Mouse (Mus musculus): ENCODE results near the gene Slc28a2. TPM values are rescaled to one million over a fixed set of nuclear protein-coding genes. Genes with fewer than 3 reads are reported as not detected.
"Not testable (repeated sequence)": the region's sequence is repeated elsewhere in the genome, so short reads cannot be mapped to it uniquely, and the experiment has no call there.

Gene Slc28a2
- polyA plus RNA-seq (2015; fragmentation: Nextera tagmentation; extraction: Ambion mirVana): 1.4 and 1.6 TPM in 2 replicates

DNA sequence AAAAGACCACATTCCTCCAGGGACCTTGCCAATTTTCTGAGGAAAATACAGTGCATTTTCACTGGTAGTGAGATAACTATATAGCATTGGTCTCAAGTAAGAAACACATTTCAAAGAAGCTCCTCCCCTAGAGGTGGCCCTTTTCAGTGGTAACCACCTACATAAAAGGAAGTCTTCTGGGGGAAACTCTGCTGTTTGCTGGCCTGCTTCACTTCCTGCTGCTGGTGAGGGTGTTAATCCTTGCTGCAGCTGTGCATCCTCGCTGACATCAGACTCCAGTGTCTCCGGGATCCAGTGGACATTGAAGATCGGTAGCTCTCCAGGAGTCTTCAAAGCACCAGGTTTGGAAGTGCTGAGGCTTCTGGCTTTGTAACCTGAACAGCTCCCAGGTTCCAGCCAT lies at the start of gene Slc28a2:
TSS of gene Slc28a2 (plus strand) at position 278 of the 400 bp plus-strand sequence.
- H3K9ac ChIP-seq; ATAC-seq (replicated peaks; ENCODE audit: insufficient number of reproducible peaks, insufficient read depth, low FRiP score, low read depth); H3K36me3 ChIP-seq; H3K4me2 ChIP-seq; H3K9me3 ChIP-seq (replicated peaks); H3K27me3 ChIP-seq; H3K4me3 ChIP-seq; H3K4me1 ChIP-seq (replicated peaks); H3K27ac ChIP-seq: not testable (repeated sequence)
- WGBS: 15% methylated on average over 3 of the region's 3 CpGs

DNA sequence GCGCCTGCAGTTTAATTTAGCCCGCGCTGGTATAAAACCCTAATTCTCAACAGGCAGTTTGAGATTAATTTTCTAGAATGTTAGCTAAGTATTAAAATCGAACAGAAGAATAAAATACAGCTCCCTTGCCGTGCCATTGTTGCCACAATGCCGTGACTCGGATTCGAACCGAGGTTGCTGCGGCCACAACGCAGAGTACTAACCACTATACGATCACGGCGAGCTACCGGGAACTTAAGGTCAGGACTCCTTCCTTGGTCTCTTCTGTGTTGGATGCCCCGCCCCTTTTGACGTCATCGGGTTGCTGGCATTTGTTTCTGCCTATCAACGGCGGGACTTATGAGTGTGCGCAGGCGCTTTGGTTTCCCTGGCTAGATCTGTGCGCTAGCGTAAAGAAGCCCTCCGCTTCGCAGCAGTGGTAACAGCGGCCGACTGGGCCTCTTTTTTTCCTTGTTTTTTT lies 49.0 kb upstream of the Slc28a2 start:
- Histone ChIP-seq H3K36me3 (no peaks in the 10 kb centered on the region), H3K4me3 (peak overlapping the region; percentile 73), H3K9ac (peak overlapping the region; percentile 67), H3K4me2 (peak overlapping the region; percentile 60), H3K4me1 (replicated peaks) (peaks cover 12% of the 10 kb centered on the region), H3K27me3 (no peaks in the 10 kb centered on the region), H3K27ac (peak overlapping the region; percentile 92), H3K9me3 (replicated peaks) (no peaks in the 10 kb centered on the region)
- under 1% methylated on average over 28 of the region's 28 CpGs for WGBS
- peak; percentile 88 for ATAC-seq (replicated peaks; ENCODE audit: insufficient number of reproducible peaks, insufficient read depth, low FRiP score, low read depth)

DNA sequence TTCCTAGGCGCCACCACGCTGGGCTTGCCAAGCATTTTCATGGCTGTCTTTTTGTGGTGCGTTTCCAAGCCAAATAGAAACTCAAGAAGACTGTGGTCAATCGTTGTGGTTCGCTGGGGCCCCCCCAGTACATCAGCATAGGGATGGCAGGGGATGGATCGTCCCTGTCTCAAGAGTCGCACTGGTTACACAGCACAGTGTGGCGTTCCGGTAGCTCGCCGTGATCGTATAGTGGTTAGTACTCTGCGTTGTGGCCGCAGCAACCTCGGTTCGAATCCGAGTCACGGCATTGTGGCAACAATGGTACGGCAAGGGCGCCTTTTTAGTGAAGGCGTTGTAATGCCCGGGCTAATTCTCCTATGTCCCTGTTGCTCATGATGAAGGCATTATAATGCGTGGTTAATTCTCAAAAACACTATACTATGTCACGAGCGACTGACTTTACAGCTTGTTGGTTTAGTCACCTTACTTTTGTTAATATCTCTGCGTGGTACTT lies 48.5 kb upstream of the Slc28a2 start:
- no peaks in the 10 kb centered on the region for H3K27me3 ChIP-seq
- peaks cover 12% of the 10 kb centered on the region for H3K4me1 ChIP-seq (replicated peaks)
- H3K4me2 ChIP-seq: peak overlapping the region; percentile 60
- no peaks in the 10 kb centered on the region for H3K9me3 ChIP-seq (replicated peaks)
- peak; percentile 79 for ATAC-seq (replicated peaks; ENCODE audit: insufficient number of reproducible peaks, insufficient read depth, low FRiP score, low read depth)
- peak overlapping the region; percentile 73 for H3K4me3 ChIP-seq
- under 1% methylated on average over 26 of the region's 26 CpGs for WGBS
- H3K36me3 ChIP-seq: no peaks in the 10 kb centered on the region
- peak overlapping the region; percentile 92 for H3K27ac ChIP-seq
- peak overlapping the region; percentile 67 for H3K9ac ChIP-seq

DNA sequence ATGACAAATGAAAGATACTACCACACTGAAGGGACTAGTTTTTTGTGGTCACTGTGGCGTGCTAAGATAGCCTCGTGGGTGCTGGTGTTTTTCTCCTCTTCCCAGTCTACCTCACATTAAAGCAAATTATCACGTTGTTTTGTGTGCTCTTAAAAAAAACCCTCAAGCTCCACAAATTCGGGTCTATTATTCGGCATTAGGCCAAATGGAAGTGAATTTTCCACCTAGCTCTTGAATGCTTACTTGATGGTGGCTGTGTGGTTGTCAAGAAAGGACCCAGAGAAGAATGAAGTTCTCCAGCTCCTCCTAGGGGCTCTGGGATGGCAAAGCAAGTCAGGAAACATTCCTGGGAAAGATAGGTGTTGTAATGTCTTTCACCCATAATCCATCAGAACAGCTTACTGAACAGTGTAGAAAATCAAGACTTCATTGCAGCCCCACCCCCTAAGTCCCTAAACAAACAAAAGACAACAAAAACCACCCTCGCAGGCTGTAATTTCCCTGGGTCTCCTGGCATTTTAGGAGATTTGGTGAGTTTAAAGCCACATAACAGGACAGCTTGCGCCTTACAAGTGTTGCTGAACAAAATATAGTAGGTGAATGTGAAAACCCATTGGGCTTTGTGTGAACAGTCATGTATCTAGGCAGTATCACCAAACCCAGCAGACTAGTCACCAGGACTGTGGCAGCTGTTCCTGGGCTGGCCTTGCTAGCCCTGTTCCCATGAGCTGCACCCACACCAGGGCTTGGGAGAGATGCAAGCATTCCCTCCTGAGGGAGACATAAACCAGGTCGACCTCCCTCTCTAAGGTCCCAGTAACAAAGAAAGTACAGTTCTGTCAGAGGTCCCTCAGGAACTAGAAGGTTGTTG lies 47.6 kb upstream of the Slc28a2 start:
- no peak for ATAC-seq (replicated peaks; ENCODE audit: insufficient number of reproducible peaks, insufficient read depth, low FRiP score, low read depth)
- no peak overlapping the region for H3K9ac ChIP-seq
- no peaks in the 10 kb centered on the region for H3K27me3 ChIP-seq
- H3K4me2 ChIP-seq: peak overlapping the region; percentile 60
- peaks cover 12% of the 10 kb centered on the region for H3K4me1 ChIP-seq (replicated peaks)
- peak overlapping the region; percentile 73 for H3K4me3 ChIP-seq
- no peaks in the 10 kb centered on the region for H3K36me3 ChIP-seq
- peak overlapping the region; percentile 92 for H3K27ac ChIP-seq
- 16% methylated on average over 8 of the region's 8 CpGs for WGBS
- H3K9me3 ChIP-seq (replicated peaks): no peaks in the 10 kb centered on the region

DNA sequence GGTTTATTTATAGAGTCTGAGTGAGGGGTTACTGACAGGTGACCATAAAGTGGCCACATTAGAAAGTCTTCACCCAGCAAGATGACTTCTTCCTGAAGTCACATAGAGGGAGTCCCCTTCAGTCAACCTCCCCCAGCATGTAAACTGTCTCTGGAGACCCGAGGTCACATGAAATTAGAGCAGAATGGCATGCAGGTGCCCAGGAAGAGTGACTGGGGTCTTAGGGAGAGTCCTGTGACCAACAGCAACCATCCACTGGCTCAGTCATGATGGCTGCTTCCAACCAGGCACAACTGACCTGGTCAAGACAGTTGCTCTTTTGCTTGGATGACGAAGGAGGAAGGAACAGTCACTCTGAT lies 47.0 kb upstream of the Slc28a2 start:
- no peaks in the 10 kb centered on the region for H3K27me3 ChIP-seq
- ATAC-seq (replicated peaks; ENCODE audit: insufficient number of reproducible peaks, insufficient read depth, low FRiP score, low read depth): no peak
- 43% methylated on average over 2 of the region's 2 CpGs for WGBS
- no peaks in the 10 kb centered on the region for H3K36me3 ChIP-seq
- no peaks in the 10 kb centered on the region for H3K9me3 ChIP-seq (replicated peaks)
- no peak overlapping the region for H3K9ac ChIP-seq
- no peak overlapping the region for H3K4me3 ChIP-seq
- no peak overlapping the region for H3K27ac ChIP-seq
- H3K4me2 ChIP-seq: no peak overlapping the region
- H3K4me1 ChIP-seq (replicated peaks): peaks cover 12% of the 10 kb centered on the region

DNA sequence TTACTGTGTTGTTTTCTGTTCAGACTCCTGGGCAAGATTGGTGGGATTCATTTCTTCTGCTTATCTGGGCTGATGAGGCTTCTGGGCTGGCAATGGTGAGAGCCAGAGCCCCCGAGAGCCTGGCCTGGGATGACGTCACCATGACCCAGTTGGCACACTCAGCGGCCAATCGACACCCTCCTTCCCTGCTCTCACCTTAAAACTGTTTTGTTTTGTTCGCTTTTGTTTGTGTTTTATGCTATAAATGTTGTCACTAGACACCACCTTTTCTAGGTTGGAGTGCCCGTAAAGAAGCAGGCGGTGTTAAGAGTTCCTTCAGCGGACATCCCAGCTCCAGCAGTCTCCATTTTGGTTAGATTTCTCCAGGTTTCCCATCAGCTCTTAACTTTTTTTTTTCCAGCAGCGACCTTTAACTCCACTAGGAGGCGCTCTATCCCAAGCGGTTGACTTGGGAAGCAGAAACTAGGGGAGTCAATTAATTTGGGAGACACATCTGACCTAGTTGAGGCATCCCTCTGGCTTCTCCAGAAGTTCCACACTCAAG lies 45.4 kb upstream of the Slc28a2 start:
- no peak for ATAC-seq (replicated peaks; ENCODE audit: insufficient number of reproducible peaks, insufficient read depth, low FRiP score, low read depth)
- no peaks in the 10 kb centered on the region for H3K36me3 ChIP-seq
- no peak overlapping the region; the same call in 1 of the 2 replicates for H3K27ac ChIP-seq
- H3K4me1 ChIP-seq (replicated peaks): peaks cover 12% of the 10 kb centered on the region
- H3K4me3 ChIP-seq: peak overlapping the region; percentile 40
- H3K9ac ChIP-seq: peak overlapping the region; percentile 26; the same call in 1 of the 2 replicates
- peak overlapping the region; percentile 63 for H3K4me2 ChIP-seq
- H3K27me3 ChIP-seq: no peaks in the 10 kb centered on the region
- no peaks in the 10 kb centered on the region for H3K9me3 ChIP-seq (replicated peaks)
- whole genome bisulfite sequencing: 6% methylated on average over 11 of the region's 11 CpGs

DNA sequence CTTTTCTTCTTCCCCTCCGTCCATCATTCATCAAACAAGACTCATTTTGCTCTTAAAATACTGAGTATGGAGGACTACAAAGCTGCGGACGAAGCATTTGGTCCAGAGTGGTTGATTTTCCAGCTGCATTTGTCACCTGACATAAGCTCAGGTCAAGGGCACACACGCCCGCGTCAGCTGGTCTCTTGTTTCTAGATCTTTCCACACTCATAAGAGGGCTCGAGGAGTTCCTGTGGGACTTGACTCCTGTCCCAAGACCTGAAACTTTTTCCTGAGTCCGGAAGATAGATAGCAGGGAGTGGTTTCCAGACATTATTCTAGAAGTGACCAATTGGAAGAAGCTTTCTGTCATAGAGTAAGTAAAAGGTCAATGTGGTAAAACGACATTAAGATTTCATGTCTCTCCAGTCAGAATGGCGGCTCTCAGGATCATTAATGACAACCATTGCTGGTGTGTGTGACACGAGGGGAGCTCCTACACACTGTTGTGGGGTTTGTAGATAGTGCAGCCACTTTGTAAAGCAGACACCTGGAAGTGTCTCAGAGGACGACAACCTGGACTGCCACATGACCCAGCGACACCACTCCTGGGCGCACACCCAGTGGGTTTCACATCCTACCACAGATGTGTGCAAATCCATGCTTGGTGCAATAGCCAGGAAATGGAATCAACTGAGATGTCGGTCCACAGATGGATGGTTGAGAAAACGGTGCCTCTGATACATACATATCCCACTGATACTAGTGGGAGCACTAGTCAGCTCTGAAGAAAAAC lies 44.8 kb upstream of the Slc28a2 start:
- no peaks in the 10 kb centered on the region for H3K36me3 ChIP-seq
- H3K4me2 ChIP-seq: peak overlapping the region; percentile 63; the same call in 1 of the 2 replicates
- H3K4me3 ChIP-seq: no peak overlapping the region
- H3K9ac ChIP-seq: no peak overlapping the region
- peaks cover 9% of the 10 kb centered on the region for H3K4me1 ChIP-seq (replicated peaks)
- H3K9me3 ChIP-seq (replicated peaks): no peaks in the 10 kb centered on the region
- H3K27ac ChIP-seq: no peak overlapping the region
- no peak for ATAC-seq (replicated peaks; ENCODE audit: insufficient number of reproducible peaks, insufficient read depth, low FRiP score, low read depth)
- no peaks in the 10 kb centered on the region for H3K27me3 ChIP-seq
- 65% methylated on average over 16 of the region's 16 CpGs for WGBS

DNA sequence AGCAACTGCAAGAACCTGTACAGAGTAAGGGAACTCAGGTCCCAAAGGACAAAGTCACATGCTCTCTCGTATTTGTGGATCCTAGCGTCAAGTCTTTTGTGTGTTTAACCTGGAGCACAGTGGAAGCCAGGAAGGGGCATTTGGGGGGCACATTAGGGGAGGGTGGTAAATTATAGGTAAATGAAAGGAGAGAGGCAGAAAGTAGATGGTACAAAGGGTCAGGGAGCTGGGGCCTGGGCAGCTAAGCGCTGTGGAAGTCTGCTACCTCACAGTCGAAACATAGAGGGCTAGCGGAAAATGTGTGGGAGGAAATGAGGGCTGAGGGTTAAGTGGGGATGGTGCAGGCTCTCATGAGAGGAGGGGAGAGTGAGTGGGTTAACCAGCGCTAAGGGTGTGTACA lies 44.2 kb upstream of the Slc28a2 start:
- 77% methylated on average over 6 of the region's 6 CpGs for WGBS
- ATAC-seq (replicated peaks; ENCODE audit: insufficient number of reproducible peaks, insufficient read depth, low FRiP score, low read depth): no peak
- Histone ChIP-seq H3K4me1 (replicated peaks) (peaks cover 9% of the 10 kb centered on the region), H3K4me3 (no peak overlapping the region), H3K9me3 (replicated peaks) (no peaks in the 10 kb centered on the region), H3K27me3 (no peaks in the 10 kb centered on the region), H3K9ac (no peak overlapping the region), H3K36me3 (no peaks in the 10 kb centered on the region), H3K4me2 (no peak overlapping the region), H3K27ac (no peak overlapping the region)

DNA sequence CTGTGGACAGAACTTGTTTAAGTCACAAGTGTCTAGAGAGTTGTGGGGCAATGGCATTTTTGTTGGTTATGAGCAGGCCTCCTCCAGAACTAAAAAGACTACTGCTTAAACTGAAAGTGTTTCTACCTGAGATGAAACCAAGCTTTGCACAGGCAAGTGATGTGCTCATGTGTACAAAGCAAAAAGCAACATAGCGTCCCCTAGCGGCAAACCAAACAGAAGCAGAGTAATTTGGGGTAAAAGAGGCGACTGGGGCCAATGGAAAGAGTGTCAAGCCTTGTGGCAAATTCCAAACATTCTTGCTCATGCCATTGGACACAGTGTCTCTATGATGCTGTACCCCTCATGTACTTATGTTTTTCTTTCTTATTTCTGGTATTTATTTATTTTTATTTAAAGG lies 41.2 kb upstream of the Slc28a2 start:
- H3K4me1 ChIP-seq (replicated peaks): peaks cover 6% of the 10 kb centered on the region
- WGBS: 34% methylated on average over 3 of the region's 3 CpGs
- no peak for ATAC-seq (replicated peaks; ENCODE audit: insufficient number of reproducible peaks, insufficient read depth, low FRiP score, low read depth)

DNA sequence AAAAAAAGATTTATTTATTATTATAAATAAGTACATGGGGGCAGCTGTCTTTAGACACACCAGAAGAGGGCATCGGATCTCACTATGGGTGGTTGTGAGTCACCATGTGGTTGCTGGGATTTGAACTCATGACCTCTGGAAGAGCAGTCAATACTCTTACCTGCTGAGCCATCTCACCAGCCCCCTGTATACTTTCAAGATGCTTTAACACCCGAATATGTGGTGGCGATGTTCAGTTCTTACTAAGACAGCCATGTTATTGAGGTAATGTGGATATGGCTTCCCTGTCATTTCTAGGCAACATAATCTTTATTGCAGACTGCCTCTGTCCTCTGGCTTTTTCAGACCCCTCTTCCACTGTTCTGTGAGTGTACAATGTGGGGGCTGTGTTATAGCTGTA lies 39.1 kb upstream of the Slc28a2 start:
- H3K36me3 ChIP-seq; H3K27me3 ChIP-seq; H3K4me3 ChIP-seq; H3K4me1 ChIP-seq (replicated peaks); H3K9me3 ChIP-seq (replicated peaks); H3K9ac ChIP-seq; ATAC-seq (replicated peaks; ENCODE audit: insufficient number of reproducible peaks, insufficient read depth, low FRiP score, low read depth); H3K4me2 ChIP-seq; H3K27ac ChIP-seq: not testable (repeated sequence)
- 90% methylated on average over 3 of the region's 3 CpGs for whole genome bisulfite sequencing

More for the DNA sequence above, 41.2 kb upstream of the Slc28a2 start:
- Histone ChIP-seq H3K4me3 (no peak overlapping the region), H3K27me3 (no peaks in the 10 kb centered on the region), H3K9ac (no peak overlapping the region), H3K27ac (no peak overlapping the region), H3K36me3 (no peaks in the 10 kb centered on the region), H3K9me3 (replicated peaks) (no peaks in the 10 kb centered on the region), H3K4me2 (no peak overlapping the region)

DNA sequence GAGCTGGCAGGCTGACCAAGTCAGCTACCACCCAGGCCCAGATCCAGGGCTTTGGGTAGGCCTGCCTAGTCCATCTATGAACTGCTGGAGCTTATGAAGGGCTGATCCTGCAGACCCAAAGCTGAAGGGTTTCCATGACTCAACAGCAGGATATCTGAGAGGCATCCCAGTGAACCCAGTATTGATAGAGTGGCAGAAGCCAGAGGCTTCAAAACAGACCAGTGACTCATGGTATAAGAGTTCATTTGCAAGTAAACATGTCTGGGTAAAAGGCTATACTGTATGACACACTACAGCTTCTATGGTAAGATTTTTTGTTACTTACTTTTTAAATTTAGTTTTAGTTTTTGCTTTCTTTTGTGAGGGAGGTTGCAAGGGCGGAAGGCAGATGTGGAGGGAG lies 30.1 kb upstream of the Slc28a2 start:
- H3K9me3 ChIP-seq (replicated peaks): no peaks in the 10 kb centered on the region
- H3K27me3 ChIP-seq: no peaks in the 10 kb centered on the region
- H3K36me3 ChIP-seq: no peaks in the 10 kb centered on the region
- no peaks in the 10 kb centered on the region for H3K4me1 ChIP-seq (replicated peaks)
- 85% methylated on average over 1 of the region's 1 CpGs for WGBS
- H3K4me2 ChIP-seq: no peak overlapping the region
- ATAC-seq (replicated peaks; ENCODE audit: insufficient number of reproducible peaks, insufficient read depth, low FRiP score, low read depth): no peak
- no peak overlapping the region for H3K9ac ChIP-seq
- H3K4me3 ChIP-seq: no peak overlapping the region
- H3K27ac ChIP-seq: no peak overlapping the region
